Mouse (Mus musculus): ENCODE measurements at regions not wholly inside any gene's neighbourhood (a gene's known extent, or its start where the extent isn't known, plus 50 kb on each side); places are given as distances from the start of the nearest gene placed in this dataset.

GRCm38 (mm10) chr1:55807028-55807427 lies 401.3 kb downstream of the Plcl1 start:
- no peak for DNase-seq (ENCODE audit: low read depth, low spot score)

DNA sequence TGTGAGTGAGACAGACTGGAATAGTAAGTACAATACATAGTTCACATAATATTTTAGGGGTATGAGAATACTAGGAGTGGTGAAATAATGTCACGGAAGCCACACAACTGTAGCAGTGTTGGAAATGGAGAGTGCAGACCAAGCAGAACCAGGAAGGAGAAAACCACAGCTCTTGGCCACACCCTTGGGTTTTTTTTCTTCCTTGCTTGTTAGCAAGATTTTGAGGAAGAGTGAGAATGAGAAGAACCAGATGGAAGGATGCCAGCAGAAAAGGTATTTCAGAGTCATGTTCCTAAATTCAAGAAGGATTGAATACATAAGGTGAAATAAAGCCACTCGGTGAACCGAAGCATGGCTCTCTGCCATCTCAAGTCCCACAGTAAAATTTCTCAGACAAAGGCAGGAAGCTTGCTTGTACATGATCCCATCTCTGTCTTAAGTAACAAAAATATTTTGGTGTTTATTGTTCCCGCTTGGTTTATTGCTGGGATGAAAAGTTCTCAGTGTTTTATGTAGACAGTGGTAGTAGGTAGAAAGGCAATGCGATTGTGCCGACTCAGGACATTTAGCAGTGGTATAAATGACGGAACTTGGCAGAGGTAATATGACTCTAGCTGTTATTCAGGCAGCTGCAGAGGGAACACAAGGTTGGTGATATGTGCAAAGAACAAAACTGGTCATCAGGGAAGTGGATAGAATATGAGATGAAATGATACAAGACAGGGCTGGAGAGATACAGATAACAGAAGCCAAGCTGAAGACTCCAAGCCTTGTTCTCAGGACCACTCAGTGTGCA lies 403.2 kb downstream of the Plcl1 start:
- no peak for DNase-seq (ENCODE audit: low read depth, low spot score)

- DNase-seq (ENCODE audit: low read depth, low spot score): no peak
Observed at GRCm38 (mm10) chr1:55812486-55812885, 406.8 kb downstream of the Plcl1 start.

DNA sequence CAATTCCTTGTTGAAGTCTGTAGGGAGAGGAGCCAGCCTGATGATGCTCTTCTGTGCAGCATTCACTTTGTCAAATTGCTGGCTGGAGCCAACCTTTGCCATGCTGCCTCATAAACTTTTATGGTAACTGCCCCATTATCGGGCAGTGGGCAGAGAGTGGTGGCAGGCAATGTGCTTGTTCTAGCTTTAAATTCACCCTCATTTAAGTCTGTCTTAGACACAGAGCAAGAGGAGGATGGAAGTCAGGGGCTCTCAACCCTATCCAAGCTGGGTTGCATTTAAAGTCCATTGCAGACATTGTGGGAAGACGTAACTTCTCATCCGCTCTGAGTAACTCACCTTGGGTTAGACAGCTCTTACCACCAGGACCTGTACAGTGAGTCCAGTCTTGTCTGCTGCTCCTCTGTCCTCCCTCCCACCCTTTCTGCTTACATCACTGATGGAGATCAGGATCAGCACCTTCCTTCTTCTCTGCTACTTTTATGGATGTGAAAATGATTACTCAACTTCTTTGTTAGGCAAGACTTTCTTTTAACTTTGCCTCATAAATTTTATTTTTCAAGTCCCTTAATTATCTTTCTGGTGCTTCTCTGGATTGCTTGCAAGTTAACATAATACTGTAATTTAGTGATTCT lies 415.3 kb downstream of the Plcl1 start:
- DNase-seq (ENCODE audit: low read depth, low spot score): no peak

DNA sequence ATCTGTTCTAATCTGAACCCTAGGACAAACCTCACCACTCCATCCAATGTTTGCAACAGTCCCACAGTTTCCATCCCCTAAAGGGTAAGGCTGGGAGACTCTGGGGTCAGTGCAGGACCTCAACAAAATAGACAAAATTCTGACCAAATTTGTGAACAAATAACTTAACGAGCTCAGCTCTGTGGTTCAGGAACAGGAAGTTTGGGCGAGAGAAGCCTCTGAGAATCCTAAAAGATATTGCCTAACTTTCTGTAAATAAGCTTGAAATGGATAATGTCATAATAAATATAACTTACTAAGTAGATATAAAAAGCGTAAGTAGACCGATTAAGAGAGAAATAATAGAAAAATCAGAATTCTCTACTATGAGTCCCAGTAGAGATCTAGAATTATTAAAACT lies 416.9 kb downstream of the Plcl1 start:
- no peak for DNase-seq (ENCODE audit: low read depth, low spot score)

DNA sequence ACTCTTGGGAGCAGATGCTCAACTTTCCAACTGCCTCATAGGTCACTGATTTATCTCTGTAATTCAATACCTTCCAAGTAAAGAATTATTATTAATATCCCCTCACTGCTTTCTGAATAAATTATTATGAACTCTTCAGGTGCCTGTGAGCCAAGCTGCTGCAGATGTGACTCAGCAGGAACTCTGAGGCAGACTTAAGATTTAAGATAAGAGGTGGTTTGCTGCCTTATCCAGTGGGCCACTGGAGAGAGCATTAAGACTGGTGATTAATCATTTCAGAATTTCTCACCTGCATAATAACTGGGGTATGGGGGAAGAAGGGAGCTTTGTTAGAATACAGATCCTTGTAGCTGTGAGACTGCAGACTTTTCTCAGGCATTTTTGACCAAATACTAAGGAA lies 421.5 kb downstream of the Plcl1 start:
- no peak for DNase-seq (ENCODE audit: low read depth, low spot score)

DNA sequence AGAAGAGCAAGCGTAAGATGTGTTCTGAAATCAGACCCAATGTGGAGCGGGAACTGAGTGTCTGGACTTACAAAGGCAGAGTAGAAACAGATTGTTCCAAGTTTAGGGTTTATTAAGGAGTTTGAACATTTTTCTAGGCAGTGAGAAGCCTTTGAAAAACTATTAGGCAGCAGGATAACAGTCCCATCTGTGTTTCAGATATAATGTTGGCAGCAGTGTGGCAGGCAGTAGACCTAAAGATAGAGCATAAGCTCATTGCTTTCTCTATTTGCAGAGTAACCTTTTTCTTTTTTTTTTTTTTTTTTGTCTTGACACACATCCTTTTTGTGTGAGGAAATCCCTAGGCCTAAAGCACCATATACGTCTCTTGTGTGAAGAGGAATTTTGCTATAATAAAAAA lies 429.6 kb downstream of the Plcl1 start:
- no peak for DNase-seq (ENCODE audit: low read depth, low spot score)

GRCm38 (mm10) chr1:55836750-55837149 lies 431.0 kb downstream of the Plcl1 start:
- DNase-seq (ENCODE audit: low read depth, low spot score): no peak

DNA sequence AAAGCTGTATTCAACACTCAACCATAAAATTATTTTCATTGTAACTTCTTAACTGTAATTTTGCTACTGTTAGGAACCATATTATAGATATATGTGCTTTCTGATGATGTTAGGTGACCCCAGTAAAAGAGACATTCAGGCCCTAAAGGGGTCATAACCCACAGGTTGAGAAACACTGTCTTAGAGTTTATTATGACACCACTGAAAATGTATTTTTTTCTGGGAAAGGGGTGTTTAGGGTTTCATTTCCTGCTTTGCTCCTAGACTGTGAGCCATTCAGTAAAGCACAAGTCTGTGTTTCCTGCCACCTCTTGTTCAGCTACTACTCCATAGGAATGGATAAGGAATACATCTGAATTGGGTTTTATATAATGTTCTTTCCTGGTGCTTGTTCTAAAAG lies 431.6 kb downstream of the Plcl1 start:
- DNase-seq (ENCODE audit: low read depth, low spot score): no peak

DNA sequence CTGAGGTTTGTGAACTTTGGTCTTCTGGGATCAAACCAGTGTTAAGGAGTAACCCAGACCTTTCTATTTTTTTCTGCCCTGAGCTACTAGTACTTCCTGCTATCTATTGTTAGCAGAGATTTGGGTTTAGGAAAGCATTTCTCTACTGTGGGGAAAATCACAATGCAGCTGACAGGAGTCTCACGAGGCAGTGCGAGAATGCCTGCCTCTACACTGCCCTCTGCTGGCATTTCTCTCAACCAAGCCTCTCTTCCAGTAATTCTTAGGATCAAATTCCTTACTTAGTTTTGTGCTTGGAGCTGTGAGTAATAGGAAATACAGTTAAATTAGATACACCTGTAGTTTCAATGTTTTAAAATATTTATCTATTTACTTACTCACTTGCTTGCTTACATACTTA lies 432.4 kb downstream of the Plcl1 start:
- DNase-seq (ENCODE audit: low read depth, low spot score): peak; percentile 59

- DNase-seq (ENCODE audit: low read depth, low spot score): no peak
Observed at GRCm38 (mm10) chr1:55848806-55849205, 443.1 kb downstream of the Plcl1 start.

GRCm38 (mm10) chr1:55852354-55852753 lies 446.6 kb downstream of the Plcl1 start:
- DNase-seq (ENCODE audit: low read depth, low spot score): no peak

- DNase-seq (ENCODE audit: low read depth, low spot score): no peak
Observed at GRCm38 (mm10) chr1:55859113-55859512, 453.4 kb downstream of the Plcl1 start.

- no peak for DNase-seq (ENCODE audit: low read depth, low spot score)
Observed at GRCm38 (mm10) chr1:55863113-55863512, 457.4 kb downstream of the Plcl1 start.

DNA sequence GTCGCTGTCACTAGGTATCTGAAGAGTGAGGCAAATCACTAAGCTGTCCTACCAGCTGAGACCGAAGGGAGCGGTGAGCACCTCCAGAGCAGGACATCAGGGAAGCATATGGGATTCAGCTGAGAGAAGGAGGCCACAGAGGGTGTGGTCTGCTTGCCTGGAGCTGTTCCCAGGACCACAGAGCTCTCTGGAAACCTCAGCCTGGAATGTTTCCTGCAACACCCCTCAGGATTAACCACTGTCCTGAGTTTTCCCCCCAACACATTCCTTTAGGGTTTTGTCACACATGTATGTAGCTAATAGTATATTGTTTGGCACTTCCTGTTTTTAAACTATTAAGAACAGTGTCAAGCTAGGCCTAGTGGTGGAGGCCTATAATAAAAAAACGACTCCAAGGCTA lies 459.6 kb downstream of the Plcl1 start:
- DNase-seq (ENCODE audit: low read depth, low spot score): no peak

DNA sequence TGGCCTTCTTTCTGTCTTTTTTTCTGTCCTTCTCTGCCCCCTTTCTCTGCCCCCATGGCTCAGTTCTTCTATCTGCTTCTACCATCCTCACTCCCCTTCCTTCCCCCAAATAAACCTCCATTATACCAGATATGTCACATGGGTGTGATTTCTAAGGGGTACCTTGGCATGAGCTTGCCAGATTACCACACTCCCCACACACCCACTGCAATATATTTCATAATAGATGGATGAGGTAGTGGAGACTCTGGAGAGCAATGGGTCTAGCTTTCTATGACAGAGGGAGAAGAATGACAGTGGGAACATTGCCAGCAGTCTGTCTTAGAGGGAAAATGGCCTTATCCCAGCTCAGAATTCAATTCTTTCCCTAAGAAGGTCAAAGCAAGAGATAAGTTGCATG lies 461.0 kb downstream of the Plcl1 start:
- DNase-seq (ENCODE audit: low read depth, low spot score): no peak

DNA sequence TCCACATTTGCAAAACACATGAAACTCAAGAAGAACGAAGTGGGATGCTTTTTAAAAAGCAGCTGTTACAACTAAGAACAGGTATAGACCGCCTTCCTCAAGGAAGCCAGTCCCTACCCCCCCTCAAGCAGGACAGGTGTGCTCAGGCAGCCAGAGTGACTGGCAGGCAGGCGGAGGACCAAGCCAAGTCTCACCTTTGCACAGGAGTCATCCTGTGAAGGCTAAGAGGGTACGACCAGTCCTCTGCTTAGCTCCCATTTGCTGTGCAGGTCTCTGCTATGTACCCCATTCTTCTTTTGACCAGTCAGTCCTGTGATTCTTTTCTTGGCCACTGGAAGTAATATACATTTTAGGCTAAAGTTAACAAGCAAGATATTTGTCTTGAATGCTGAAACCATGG lies 467.9 kb downstream of the Plcl1 start:
- no peak for DNase-seq (ENCODE audit: low read depth, low spot score)

DNA sequence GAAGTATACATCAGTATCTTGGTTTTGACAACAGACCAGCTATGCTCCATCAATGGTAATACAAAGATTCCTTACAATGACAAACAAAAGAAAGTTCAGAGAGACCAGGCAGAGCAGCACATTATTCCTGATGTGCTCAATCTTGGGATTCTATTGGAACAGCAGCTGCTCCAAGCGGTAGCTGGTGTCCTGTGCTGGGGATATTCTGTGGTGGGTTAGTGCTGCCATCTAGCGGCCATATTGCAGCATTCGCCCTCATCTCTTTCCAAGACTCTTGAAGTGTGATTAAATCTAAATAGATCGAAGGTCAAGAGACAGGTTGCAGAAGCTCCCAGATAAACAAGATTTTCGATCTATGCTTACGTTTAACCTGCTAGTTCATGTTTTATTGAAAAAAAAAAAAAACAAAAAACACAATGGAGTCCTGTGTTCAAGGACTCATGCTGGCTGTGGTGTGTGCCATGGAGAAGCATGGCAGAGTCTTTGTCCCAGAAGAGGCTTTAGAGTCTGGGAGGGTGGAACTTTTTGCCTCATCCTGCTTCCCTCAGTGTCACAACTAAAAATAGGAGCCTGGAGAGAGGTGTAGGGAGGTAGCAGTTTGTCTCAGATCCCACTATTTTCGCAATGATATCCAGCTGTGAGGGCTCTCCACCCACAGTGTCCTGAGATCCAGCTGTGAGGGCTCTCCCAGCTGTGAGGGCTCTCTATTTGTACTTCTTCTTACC lies 468.6 kb downstream of the Plcl1 start:
- peak; percentile 87 for DNase-seq (ENCODE audit: low read depth, low spot score)

- DNase-seq (ENCODE audit: low read depth, low spot score): peak; percentile 79
Observed at GRCm38 (mm10) chr1:55874868-55875144, 469.1 kb downstream of the Plcl1 start.

DNA sequence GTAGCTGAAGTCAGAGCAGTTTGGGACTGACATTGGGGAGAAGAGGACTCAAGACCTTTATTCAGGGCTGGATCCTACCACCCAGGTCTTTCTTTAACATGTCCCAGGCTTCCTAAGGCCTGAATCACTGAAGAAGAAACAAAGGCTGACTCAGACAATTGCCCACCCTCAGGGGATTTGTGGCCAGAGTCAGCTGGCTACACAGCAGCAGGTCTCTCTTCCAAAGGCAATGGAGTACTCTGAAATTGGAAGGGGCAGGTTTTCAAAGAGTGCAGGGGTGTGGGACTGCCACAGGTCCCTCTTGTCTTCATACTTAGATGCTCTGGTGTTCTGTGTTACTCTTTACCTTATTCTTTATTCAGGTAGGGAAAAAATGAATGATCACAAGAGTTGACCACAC lies 478.9 kb downstream of the Plcl1 start:
- no peak for DNase-seq (ENCODE audit: low read depth, low spot score)

GRCm38 (mm10) chr1:55886383-55887070 lies 480.8 kb downstream of the Plcl1 start:
- DNase-seq (ENCODE audit: low read depth, low spot score): peak; percentile 37

DNA sequence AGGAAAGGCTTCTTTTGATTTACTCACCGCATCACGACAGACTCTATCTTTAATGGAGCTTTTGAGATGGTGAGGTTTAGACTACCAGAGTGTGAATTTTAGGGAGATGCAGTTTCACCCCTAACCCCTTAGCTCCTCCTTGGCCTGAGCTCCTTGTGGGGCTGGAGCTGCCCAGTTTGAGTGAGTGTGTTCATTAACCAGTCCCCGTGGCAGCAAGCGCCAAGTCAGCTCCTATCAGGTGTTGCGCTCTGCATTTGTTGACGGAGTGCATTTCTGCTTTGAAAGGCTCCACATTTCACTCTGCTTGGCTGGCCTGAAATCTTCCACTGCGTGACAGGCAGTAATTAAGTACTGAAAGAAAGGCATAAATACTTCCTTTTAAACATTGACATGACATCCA lies 481.7 kb downstream of the Plcl1 start:
- DNase-seq (ENCODE audit: low read depth, low spot score): no peak

All from ES-CJ7 (cell line).